Mouse (Mus musculus): ENCODE measurements around the gene Exoc6b. TPM values are rescaled to one million over a fixed set of nuclear protein-coding genes. Genes with fewer than 3 reads are reported as not detected.

The Exoc6b gene
- total RNA-seq, 1 experiment = 19.8 TPM

- no peaks in the 10 kb centered on the region for H3K36me3 ChIP-seq (ENCODE audit: control insufficient read depth, insufficient read depth, low read length, poor library complexity, severe bottlenecking)
- H3K9ac ChIP-seq (ENCODE audit: insufficient read depth, low read depth, low read length, poor library complexity, severe bottlenecking) = no peak overlapping the region
- H3K4me3 ChIP-seq (ENCODE audit: insufficient read depth in 1 of 2, low read depth in 1 of 2, low read length in 2 of 2, poor library complexity in 1 of 2, severe bottlenecking in 1 of 2) = no peak overlapping the region
- TF ChIP-seq HCFC1 (IDR thresholded peaks at IDR 0.05; ENCODE audit: borderline replicate concordance, insufficient read depth, low read length) (no peak), ZNF384 (IDR thresholded peaks at IDR 0.05; ENCODE audit: low read depth, low read length) (no peak), MAFK (IDR thresholded peaks at IDR 0.05; ENCODE audit: insufficient read depth, low read depth, low read length) (no peak), ZC3H11A (IDR thresholded peaks at IDR 0.05; ENCODE audit: borderline replicate concordance, low read depth, low read length) (no peak), CHD2 (IDR thresholded peaks at IDR 0.05; ENCODE audit: low read depth, low read length) (no peak)
- no peak for DNase-seq (ENCODE audit: low read depth, low spot score)
- no peak overlapping the region for H3K27ac ChIP-seq (ENCODE audit: insufficient read depth, low read depth, low read length, poor library complexity, severe bottlenecking)
- peaks cover 0 to 13% of the 10 kb centered on the region in 2 experiments; a peak in 1 of 4 replicates for H3K4me1 ChIP-seq (ENCODE audit: control insufficient read depth in 2 of 2, insufficient read depth in 2 of 2, low read length in 2 of 2, poor library complexity in 1 of 2)
- in situ Hi-C loops (cut with MboI; ENCODE audit: low sequenced_read_pairs in 2 of 2, unreplicated experiment in 2 of 2) = loop anchor here (5.0 to 25.0 kb wide), 6 partner anchors 486 to 1519 kb away; partner anchors contain the start of genes Vax2 (in 2 of the 2), Aup1 (in 1 of the 2), Dqx1 (in 1 of the 2) and Emx1 (in 1 of the 2)
- H3K9me3 ChIP-seq (ENCODE audit: control insufficient read depth, insufficient read depth, low read depth, low read length) = no peaks in the 10 kb centered on the region
Observed at GRCm38 (mm10) chr6:84580979-84581832, 488.1 kb downstream of the Exoc6b start.

DNA sequence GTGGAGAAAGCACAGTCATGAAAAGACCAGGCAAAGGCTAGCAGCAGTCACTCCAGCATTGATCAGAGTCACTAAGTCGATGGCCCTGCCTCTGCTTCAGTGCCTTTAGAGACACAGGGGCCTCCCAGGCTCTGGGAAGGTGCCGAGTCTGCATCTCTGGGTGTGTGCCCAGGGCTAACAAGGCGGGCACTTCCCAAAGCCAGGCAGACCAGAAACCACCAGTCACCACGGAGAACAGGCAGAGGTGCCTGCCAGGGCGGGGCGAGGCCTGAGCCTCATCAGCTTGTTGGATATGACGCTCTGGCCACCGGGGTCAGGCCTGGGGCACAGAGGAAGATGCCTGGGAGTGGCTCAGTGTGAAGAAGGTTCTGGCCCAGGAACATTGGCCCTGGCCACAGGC, 489.8 kb downstream of the Exoc6b start:
- in situ Hi-C loops (cut with MboI; ENCODE audit: low sequenced_read_pairs in 2 of 2, unreplicated experiment in 2 of 2) = loop anchor here (25.0 kb wide), 3 partner anchors 492 to 1517 kb away; partner anchors contain the start of genes Aup1 (in 1 of the 2), Dqx1 (in 1 of the 2), Emx1 (in 1 of the 2) and Htra2 (in 1 of the 2)
- TF ChIP-seq ZNF384 (IDR thresholded peaks at IDR 0.05; ENCODE audit: low read depth, low read length) (no peak), CHD2 (IDR thresholded peaks at IDR 0.05; ENCODE audit: low read depth, low read length) (no peak), ZC3H11A (IDR thresholded peaks at IDR 0.05; ENCODE audit: borderline replicate concordance, low read depth, low read length) (no peak), MAFK (IDR thresholded peaks at IDR 0.05; ENCODE audit: insufficient read depth, low read depth, low read length) (no peak), HCFC1 (IDR thresholded peaks at IDR 0.05; ENCODE audit: borderline replicate concordance, insufficient read depth, low read length) (no peak)
- no peak overlapping the region for H3K9ac ChIP-seq (ENCODE audit: insufficient read depth, low read depth, low read length, poor library complexity, severe bottlenecking)
- H3K4me1 ChIP-seq (ENCODE audit: control insufficient read depth in 2 of 2, insufficient read depth in 2 of 2, low read length in 2 of 2, poor library complexity in 1 of 2) = peaks cover 0 to 10% of the 10 kb centered on the region in 2 experiments; a peak in 2 of 4 replicates
- DNase-seq (ENCODE audit: low read depth, low spot score) = no peak
- no peak overlapping the region for H3K27ac ChIP-seq (ENCODE audit: insufficient read depth, low read depth, low read length, poor library complexity, severe bottlenecking)
- no peaks in the 10 kb centered on the region for H3K36me3 ChIP-seq (ENCODE audit: control insufficient read depth, insufficient read depth, low read length, poor library complexity, severe bottlenecking)
- H3K4me3 ChIP-seq (ENCODE audit: insufficient read depth in 1 of 2, low read depth in 1 of 2, low read length in 2 of 2, poor library complexity in 1 of 2, severe bottlenecking in 1 of 2) = no peak overlapping the region
- H3K9me3 ChIP-seq (ENCODE audit: control insufficient read depth, insufficient read depth, low read depth, low read length) = no peaks in the 10 kb centered on the region

GRCm38 (mm10) chr6:84578928-84579327, 490.4 kb downstream of the Exoc6b start:
- no peak for DNase-seq (ENCODE audit: low read depth, low spot score)
- peaks cover 0 to 8% of the 10 kb centered on the region in 2 experiments; a peak in 2 of 4 replicates for H3K4me1 ChIP-seq (ENCODE audit: control insufficient read depth in 2 of 2, insufficient read depth in 2 of 2, low read length in 2 of 2, poor library complexity in 1 of 2)
- H3K27ac ChIP-seq (ENCODE audit: insufficient read depth, low read depth, low read length, poor library complexity, severe bottlenecking) = no peak overlapping the region
- no peaks in the 10 kb centered on the region for H3K36me3 ChIP-seq (ENCODE audit: control insufficient read depth, insufficient read depth, low read length, poor library complexity, severe bottlenecking)
- no peak overlapping the region for H3K9ac ChIP-seq (ENCODE audit: insufficient read depth, low read depth, low read length, poor library complexity, severe bottlenecking)
- no peak for TF ChIP-seq MAFK (IDR thresholded peaks at IDR 0.05; ENCODE audit: insufficient read depth, low read depth, low read length)
- no peak for TF ChIP-seq ZC3H11A (IDR thresholded peaks at IDR 0.05; ENCODE audit: borderline replicate concordance, low read depth, low read length)
- TF ChIP-seq HCFC1 (IDR thresholded peaks at IDR 0.05; ENCODE audit: borderline replicate concordance, insufficient read depth, low read length) = no peak
- TF ChIP-seq CHD2 (IDR thresholded peaks at IDR 0.05; ENCODE audit: low read depth, low read length) = no peak
- TF ChIP-seq ZNF384 (IDR thresholded peaks at IDR 0.05; ENCODE audit: low read depth, low read length) = no peak
- in situ Hi-C loops (cut with MboI; ENCODE audit: low sequenced_read_pairs in 2 of 2, unreplicated experiment in 2 of 2) = loop anchor here (25.0 kb wide), 3 partner anchors 492 to 1517 kb away; partner anchors contain the start of genes Aup1 (in 1 of the 2), Dqx1 (in 1 of the 2), Emx1 (in 1 of the 2) and Htra2 (in 1 of the 2)
- H3K9me3 ChIP-seq (ENCODE audit: control insufficient read depth, insufficient read depth, low read depth, low read length) = no peaks in the 10 kb centered on the region
- no peak overlapping the region for H3K4me3 ChIP-seq (ENCODE audit: insufficient read depth in 1 of 2, low read depth in 1 of 2, low read length in 2 of 2, poor library complexity in 1 of 2, severe bottlenecking in 1 of 2)

DNA sequence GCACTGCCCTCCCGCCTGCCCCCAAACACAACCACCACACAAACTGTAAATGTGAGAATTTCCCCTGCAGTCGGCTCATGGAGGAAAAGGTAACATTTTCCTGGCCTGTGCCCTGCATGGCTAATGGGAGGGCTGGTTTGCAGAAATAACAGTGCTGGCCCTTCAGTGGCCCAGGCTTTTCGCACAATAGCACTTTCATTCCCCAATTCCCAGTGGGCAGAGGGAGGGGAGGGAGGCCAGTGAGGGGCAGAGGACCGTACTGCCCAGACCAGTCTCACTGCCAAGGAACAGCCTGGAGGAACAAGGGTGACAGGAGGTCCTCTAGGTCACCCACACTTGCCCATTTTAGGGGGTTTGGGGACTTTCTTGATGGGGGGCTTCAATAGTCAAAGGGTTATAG, 491.4 kb downstream of the Exoc6b start:
- Histone ChIP-seq H3K4me1 (ENCODE audit: control insufficient read depth in 2 of 2, insufficient read depth in 2 of 2, low read length in 2 of 2, poor library complexity in 1 of 2) (peaks cover 0 to 7% of the 10 kb centered on the region in 2 experiments; a peak in 2 of 4 replicates), H3K27ac (ENCODE audit: insufficient read depth, low read depth, low read length, poor library complexity, severe bottlenecking) (no peak overlapping the region), H3K9me3 (ENCODE audit: control insufficient read depth, insufficient read depth, low read depth, low read length) (no peaks in the 10 kb centered on the region), H3K9ac (ENCODE audit: insufficient read depth, low read depth, low read length, poor library complexity, severe bottlenecking) (no peak overlapping the region), H3K4me3 (ENCODE audit: insufficient read depth in 1 of 2, low read depth in 1 of 2, low read length in 2 of 2, poor library complexity in 1 of 2, severe bottlenecking in 1 of 2) (no peak overlapping the region), H3K36me3 (ENCODE audit: control insufficient read depth, insufficient read depth, low read length, poor library complexity, severe bottlenecking) (no peaks in the 10 kb centered on the region)
- no peak for TF ChIP-seq CHD2 (IDR thresholded peaks at IDR 0.05; ENCODE audit: low read depth, low read length)
- no peak for TF ChIP-seq ZC3H11A (IDR thresholded peaks at IDR 0.05; ENCODE audit: borderline replicate concordance, low read depth, low read length)
- TF ChIP-seq ZNF384 (IDR thresholded peaks at IDR 0.05; ENCODE audit: low read depth, low read length) = no peak
- no peak for TF ChIP-seq HCFC1 (IDR thresholded peaks at IDR 0.05; ENCODE audit: borderline replicate concordance, insufficient read depth, low read length)
- in situ Hi-C loops (cut with MboI; ENCODE audit: low sequenced_read_pairs in 2 of 2, unreplicated experiment in 2 of 2) = loop anchor here (25.0 kb wide), 3 partner anchors 491 to 1516 kb away; partner anchors contain the start of genes Aup1 (in 1 of the 2), Dqx1 (in 1 of the 2), Emx1 (in 1 of the 2) and Htra2 (in 1 of the 2)
- no peak for DNase-seq (ENCODE audit: low read depth, low spot score)

Data from ES-E14 (cell line).